Mouse (Mus musculus) myocyte (in vitro differentiated cells): ENCODE results near the gene Prdm1.

Experiments
- CEBPB ChIP-seq: IDR thresholded peaks from 2 replicates; pipeline ENCODE4 v1.6.1; 2011; ENCODE audit warnings: mild to moderate bottlenecking, moderate library complexity; ENCODE audit not compliant: poor library complexity, insufficient read depth, severe bottlenecking
- MYOD1 ChIP-seq, 3 experiments: IDR thresholded peaks; one replicate each; pipeline ENCODE4 v1.6.1; 2011; ENCODE audit warnings: control low read depth in 2 of 3, low read depth in 2 of 3, mild to moderate bottlenecking in 2 of 3, moderate library complexity in 1 of 3; ENCODE audit not compliant: insufficient read length in 2 of 3, control insufficient read depth in 1 of 3
- POLR2A ChIP-seq: IDR thresholded peaks from one replicate; pipeline ENCODE4 v1.6.1; 2011; ENCODE audit warnings: low read depth, mild to moderate bottlenecking, control low read depth, moderate library complexity; ENCODE audit not compliant: insufficient read length
- POLR2AphosphoS2 ChIP-seq: IDR thresholded peaks from one replicate; pipeline ENCODE4 v1.6.1; 2011; ENCODE audit warnings: low read depth, control low read depth; ENCODE audit not compliant: insufficient read length
- TCF12 ChIP-seq: IDR thresholded peaks from one replicate; pipeline ENCODE4 v1.6.1; 2011; ENCODE audit warnings: mild to moderate bottlenecking, control low read depth; ENCODE audit not compliant: poor library complexity, insufficient read depth, severe bottlenecking
- USF1 ChIP-seq: IDR thresholded peaks from one replicate; pipeline ENCODE4 v1.6.1; 2011; ENCODE audit warnings: low read depth, mild to moderate bottlenecking, control low read depth, moderate library complexity

DNA sequence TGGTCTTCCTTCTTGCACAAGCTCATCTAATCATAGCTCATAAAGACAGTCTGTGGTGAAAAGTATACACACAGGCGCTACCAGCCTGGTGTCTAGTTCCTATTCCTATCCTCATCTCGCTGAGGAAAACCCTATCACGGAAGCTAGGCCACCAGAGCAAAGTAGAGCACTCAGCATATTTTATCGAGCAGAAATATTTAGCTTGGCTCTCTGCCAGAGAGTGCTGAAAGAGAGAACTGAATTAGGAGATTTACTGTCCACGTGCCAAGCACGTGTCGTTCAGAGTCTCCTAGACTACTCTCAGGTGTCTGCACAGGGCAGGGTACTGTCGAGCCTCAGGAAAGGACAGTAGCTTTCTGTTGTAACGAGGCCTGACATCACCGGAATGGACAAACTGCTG lies 54.0 kb downstream of the Prdm1 start:
- TF ChIP-seq USF1 (no peak), POLR2A (no peak), POLR2AphosphoS2 (no peak), CEBPB (no peak), MYOD1 (IDR thresholded peaks at IDR 0.05; ENCODE audit: control insufficient read depth in 1 of 3, insufficient read length in 2 of 3, low read depth in 2 of 3) (no peak), TCF12 (no peak)
